Mouse (Mus musculus) MEL-GATA-1-ER (cell line): ENCODE results near the gene Foxd1.

Experiments used
- DNase-seq: peaks from one replicate; pipeline ENCODE4 v3.0.0-alpha.2; 2012; ENCODE audit warnings: low read depth; ENCODE audit errors: extremely low read depth

Gene Foxd1

GRCm38 (mm10) chr13:98383911-98384498, 30.0 kb downstream of the Foxd1 start:
- no peak for DNase-seq

GRCm38 (mm10) chr13:98385877-98386276, 31.8 kb downstream of the Foxd1 start:
- DNase-seq: no peak

DNA sequence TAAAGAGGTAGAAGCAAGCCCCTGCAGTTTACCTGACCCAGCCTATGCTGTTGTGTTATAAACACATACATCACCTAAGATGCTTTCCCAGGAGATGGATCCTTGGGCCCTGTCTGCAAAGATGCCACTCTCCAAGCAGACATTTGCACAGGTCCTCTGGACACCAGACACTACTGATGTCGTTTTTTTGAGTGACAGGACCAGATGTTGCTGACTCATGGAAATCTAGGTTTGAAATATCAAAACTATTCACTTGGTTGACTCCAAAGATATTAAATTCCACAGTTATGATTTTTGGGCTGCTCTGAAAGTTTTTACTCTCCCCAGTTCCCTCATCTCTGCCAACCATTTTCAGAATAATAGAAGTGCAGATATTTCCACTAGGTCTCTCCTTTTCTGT, 35.0 kb downstream of the Foxd1 start:
- no peak for DNase-seq

GRCm38 (mm10) chr13:98390363-98390762, 36.3 kb downstream of the Foxd1 start:
- no peak for DNase-seq

DNA sequence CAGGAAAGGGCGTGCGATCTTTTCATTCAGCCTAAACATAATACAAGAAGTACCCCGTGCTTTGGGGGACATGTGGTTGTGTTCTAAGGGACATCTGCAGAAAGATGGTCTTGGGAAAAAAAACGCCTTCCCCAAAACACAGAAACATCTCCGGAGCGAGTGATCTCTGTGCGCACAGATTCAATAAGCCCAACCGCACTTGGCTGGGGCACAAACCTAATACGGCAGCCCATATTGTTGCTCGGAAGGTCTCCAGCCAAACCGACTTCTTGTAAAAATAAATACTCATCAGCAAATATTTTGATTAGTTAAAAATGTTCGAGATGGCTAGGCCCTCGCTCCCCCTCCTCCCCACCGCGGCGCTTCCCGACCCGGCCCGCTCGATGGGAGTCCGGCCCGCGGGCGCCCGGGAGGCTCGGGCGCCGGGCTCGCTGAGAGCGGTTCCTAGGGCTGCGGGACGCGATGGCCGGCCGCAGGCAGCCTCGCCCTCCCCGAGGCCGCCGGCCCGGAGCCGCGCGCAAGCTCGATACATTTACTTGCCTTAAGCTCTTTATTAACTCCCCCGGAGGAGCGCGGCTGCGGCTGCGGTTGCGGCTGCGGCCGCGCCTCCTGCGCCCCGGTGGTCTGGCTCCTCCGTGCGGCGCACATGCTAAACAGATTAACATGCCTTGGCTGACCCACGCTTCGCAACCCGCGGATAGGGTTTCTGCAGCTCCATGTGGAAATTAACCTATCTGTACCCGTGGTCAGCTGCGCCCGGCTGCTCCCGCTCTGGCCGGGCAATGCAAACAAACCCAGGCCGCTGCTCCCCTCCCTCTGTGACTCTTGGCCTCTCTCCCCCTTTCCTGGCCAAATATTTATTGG, 37.0 kb downstream of the Foxd1 start:
- no peak for DNase-seq

GRCm38 (mm10) chr13:98391635-98391990, 37.6 kb downstream of the Foxd1 start:
- DNase-seq: no peak

DNA sequence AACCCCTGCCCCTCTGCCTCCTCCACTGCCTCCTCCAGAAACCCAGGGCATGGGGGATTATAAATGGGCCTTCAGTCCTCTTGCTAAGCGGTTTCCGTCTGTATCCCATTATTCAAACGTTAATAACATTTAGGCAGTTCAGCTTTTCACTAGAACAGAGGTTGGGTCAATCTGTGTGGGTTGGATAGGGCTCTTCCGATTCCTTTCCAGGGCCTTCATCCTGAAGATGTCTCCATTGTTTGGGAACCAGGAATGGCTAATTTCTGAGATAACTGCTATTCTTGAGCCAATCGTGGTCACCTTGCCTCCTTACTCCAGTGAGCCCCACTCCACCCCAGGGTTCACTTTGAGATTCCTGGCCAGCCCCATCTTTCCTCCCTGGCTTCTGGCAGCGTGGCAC, 38.0 kb downstream of the Foxd1 start:
- no peak for DNase-seq

- DNase-seq: no peak
These were observed 39.5 kb downstream of the Foxd1 start for GRCm38 (mm10) chr13:98393356-98394070.
